Mouse (Mus musculus) natural killer cell, adult 2 months (primary cell): ENCODE measurements around the gene Galnt17.

Source experiments
- DNase-seq, 2 experiments: peaks; one replicate each; pipeline ENCODE4 v3.0.0; 2022; ENCODE audit warnings: low spot score in 2 of 2

Galnt17 gene

DNA sequence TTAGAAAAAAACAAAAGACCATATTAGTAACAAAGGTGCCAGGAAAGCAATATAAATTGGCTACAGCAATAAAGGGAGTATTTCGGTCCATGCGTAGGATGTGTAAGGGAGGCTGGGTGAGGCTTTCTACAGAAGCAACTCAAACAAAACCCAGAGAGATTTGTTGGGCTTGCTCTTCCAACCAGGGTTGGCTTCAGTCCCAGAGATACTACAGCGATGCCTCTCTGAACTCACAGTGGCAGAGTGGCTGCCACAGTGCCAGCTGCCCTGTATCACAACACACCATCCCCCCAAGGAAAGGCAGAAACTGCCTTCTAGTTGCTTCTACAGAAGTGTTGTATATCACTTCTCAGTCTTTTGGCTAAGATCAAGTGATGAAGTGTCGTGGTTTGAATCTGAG is 66.6 kb downstream of the Galnt17 start:
- DNase-seq = no peak

DNA sequence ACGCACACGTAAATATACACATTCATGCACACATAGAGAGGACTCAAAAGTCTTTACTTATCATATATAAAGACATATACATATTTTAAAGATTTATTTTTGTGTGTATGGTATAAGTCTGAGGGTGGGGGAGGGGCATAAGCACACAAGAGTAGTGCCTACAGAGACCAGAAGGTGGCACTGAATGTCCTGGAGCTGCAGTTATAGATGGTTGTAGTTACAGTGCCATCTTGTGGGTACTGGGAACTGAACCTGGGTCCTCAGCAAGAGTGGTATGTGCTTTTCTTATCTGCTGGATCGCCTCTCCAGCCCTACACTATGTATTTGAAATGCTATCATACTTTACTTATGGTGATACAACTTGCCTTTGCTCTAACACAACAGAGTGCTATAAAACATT is 68.5 kb downstream of the Galnt17 start:
- no peak for DNase-seq

DNA sequence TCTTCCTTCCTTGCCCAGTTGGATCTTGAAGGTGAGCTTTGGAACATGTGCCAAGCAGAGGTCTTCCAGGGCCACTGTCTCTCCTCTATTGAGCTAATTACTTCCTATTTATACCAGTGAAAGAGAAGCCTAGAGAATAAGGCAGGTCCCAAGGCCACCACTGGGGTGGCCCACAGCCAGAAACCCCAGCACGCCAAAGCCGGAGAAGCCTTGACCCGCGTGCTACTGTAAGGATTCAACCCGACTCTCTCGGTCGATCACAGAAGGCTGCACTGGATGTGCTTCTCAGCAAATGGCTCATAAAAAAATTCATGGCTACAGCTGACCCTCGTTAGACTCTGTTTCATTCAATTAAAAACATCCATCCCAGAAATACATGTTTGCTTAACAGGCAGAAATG is 71.4 kb downstream of the Galnt17 start:
- DNase-seq = no peak

DNA sequence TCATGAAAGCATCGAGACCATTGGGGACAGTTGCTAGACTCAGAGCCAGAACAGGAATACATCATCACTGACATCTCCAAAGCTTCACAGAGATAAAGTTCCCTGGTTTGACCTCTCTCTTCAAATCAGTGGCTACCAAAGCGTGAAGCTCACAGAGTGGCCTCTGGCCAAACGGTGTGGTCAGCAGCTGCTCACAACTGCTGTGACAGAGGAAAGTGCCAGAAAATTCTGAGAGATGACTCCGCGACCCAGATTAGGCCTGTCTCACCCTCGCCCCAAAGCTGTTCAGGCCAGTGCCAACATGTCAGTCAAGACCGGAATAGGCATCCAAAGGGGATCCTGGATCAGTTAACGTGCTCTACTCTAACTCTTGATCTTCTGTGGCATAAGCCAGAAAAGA is 74.5 kb downstream of the Galnt17 start:
- no peak for DNase-seq

DNA sequence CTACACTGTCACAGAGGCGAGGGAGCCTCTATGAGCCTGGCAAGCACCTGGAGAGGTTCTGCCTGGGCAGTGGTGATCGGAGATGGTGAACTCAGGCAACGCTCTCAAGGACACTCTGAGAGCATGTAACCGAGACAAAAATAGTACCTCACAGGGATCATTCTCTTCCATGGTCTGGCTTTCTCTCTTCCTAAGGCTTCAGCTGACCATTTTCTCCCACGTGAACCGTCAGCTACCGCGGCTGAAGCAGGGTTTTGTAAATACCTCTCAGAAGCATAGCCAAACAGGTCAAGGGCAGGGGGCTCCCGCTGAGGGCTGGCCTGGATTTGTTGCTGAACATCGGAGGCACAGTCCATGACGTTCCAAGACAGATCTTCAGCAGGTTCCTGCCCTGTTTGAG is 77.2 kb downstream of the Galnt17 start:
- DNase-seq = no peak

DNA sequence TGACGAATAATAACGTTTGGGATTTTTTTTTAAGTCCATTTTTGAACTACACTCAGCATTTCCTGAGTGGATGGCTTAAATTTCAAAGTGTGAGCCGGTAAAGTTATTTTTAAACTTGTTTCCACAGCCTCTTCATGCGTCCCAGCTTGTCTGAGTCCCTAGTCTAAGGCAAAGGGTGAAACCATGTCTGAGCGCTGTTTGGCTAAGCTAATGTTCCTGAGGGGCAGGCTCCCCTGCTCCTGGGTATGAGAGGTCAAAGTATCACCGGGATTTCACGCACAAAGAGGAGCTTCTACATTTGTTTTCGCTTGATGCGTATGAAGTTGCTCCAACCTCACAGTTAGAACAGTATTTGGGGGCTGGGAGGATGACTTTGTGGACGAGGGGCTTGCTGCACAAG is 78.6 kb downstream of the Galnt17 start:
- no peak for DNase-seq

DNA sequence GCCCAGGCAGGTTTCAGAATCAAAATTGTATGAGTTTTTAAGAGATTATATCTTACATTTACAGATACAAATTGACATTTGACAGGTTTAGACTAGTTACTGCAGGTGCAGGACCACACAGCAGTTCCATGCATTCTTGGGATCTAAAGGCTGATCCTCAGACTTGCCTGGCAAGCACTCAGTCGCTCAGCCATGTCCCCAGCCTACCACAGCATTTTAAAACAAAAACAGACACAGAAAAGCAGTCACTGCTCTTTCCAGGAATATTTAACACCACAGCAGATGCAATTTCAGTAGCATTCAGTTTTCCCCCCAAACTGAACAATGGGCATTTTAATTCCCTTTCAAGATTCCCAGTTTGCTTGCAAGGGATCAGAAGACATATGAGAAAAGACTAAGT is 84.9 kb downstream of the Galnt17 start:
- DNase-seq = no peak

DNA sequence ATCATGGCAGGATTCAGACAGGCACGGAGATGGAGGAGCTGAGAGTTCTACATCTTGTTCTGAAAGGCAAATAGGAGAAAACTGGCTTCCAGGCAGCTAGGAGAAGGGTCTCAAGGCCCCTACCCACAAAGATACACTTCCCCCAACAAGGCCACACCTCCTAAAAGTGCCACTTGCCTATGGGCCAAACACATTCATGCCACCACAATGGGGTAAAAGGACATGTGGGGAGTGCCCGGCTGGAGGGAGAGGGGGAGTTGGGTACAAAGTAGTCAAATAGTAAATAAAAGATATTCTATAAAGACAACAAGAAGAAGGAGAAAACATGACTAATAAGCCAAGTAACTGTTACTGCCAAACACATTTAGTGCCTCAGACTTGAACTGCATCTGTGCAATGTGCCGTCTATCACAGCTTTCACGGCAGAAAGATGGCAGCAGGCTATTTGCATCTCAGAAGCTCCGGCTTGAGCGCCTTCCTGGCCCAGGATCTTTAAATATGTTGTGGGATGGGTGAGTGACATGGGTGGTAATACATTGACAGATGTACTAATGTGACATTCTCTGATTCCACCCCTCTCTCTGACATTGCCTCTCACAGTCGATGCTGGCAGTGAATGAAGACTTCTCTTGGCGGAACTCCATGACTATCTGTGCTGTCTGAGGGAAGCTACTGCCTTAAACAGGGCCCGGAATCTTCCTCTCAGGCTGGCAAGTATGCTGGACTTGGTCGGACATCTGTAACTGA is 85.6 kb downstream of the Galnt17 start:
- no peak for DNase-seq

DNA sequence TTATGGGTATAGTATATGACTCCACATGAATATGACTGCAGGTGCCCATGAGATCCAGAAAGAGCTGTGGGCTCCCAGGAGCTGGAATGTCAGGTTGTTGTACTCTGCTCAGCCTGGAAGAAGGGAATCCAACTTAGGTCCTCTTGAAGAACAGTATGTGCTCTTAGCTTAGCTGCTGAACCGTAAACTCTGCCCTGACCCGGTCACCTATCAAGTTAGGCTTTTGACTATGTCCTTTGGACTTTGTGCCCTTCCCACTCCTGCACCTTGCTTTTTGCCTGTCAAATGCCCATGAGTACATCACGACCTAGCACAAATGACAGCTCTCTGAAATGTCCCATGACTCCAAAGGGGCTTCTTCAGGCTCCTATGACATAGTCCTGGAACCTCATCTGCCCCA is 90.1 kb downstream of the Galnt17 start:
- no peak for DNase-seq

DNA sequence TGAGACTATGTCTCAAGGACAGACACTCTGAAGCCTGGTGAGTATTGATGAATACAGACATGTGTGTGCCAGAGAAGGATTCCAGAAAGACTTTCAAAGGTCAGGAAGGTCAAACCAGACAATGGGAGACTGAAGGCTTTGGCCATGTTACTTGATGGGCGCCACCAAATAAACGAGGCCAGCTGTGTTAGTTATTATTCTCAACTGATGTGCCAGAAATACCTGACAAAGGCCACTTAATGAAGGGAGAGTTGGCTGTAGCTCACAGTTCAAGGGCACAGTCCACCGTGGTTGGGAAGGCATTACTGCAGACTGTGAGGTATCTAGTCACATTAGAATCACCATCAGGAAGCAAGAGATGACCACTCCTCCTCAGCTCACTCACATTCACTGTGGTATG is 96.7 kb downstream of the Galnt17 start:
- no peak for DNase-seq

DNA sequence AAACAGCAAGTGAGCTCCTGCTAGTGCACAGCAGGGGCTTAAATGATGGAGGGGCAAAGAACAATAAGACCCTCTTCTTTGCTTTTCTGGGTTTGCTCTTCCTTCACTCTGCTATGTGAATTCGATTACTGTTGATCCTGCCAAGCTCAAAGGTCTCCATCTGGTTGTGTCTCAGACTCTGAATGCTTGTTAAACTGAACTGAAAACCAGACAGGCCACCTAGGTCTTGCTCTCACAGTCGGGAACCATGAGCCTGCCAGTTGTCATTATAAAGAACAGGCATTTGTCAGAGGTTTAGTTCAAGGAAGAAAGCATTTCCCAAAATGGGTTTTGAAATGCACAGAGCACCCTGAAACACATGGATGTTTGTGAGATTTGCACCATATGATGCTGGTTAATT is 107.2 kb downstream of the Galnt17 start:
- DNase-seq = no peak

DNA sequence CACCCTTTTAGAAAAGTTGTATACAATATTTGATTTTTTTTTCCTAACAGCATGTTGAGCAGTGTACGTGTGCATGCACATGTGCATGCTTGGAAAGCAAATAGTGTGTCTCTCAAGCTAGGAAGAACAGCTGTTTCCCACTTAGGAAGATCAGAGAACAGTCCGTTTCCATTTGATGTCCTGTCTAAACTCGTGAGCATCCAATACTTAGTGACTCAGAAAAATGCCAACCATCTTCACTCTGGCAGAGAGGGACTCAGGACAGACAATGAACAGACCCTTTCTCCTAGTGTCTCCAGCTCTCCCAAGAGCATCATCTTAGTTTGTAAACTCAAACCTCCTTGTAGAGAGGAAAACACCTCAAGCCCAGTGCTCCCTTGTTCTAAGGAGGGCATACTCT is 116.0 kb downstream of the Galnt17 start:
- no peak for DNase-seq

DNA sequence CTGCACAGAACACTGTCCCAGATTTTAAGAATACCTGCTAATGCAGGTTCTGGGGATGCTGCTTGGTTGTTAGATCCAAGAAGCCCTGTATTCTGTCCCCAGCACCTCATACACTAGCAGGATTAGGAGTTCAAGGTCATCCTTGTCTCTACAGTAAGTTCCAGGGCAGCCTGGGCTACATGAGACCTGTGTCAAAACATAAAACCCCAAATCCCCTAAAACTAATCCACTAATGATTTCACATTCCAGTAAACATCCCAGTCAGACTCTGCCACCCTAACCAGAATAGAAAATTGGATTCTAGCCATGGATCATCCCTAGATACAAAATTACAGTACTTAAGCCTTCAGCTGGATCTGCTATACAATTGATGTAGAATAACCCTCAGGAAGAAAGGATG is 123.7 kb downstream of the Galnt17 start:
- DNase-seq = no peak

DNA sequence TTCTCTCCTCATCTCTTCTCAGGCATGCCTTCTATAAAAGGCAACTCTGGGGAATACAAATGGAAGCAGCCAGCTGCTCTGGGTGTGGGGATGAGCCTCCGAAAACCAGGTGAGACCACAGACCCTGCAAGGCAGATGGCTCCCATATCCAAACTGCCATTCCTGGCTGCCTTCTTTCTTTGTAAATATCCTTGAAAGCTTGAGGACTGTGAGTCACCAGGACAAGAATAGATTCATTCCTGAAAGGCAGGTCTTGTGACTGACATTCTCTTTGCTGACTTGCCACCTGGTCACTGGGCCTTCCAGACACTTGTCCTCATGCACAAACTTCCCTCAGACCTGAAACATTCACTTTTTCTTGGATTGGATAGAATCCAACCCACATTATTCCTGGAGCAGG is 127.1 kb downstream of the Galnt17 start:
- DNase-seq = no peak

DNA sequence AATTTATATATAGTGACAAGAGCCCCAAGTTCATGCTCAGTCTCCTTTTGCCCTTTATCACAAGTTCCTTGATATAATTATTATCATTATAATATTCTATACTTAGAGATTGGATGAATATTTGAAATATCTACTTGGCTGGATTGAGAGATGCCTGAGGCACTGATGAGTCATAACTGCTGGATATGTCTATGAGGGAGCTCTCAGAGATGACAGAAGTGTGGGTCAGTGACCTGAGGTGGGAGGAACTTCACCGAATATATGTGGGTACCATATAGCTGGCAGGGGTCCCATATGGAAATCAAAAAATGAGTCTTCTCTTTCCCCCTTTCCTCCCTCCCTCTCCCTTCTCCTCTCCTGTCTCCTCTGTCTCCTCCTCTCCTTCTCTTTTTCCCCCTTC is 127.5 kb downstream of the Galnt17 start:
- no peak for DNase-seq

DNA sequence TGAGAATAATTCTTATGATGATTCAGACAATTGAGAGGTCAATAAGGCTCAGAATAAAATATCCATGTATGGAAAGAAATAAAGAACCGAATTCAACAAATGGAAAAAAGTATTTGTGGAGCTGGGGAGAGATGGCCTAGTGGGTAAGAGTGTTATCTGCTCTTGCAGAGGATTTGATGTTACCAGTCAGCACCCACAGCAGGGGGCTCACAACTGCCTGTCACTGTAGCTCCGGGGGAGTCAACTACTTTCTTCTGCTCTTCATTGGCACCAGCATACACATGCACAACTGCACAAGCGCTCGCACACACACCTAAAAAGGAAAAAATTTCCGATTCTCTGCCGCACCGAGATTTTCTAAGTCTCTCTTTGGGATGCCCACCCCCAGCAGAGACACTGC is 130.4 kb downstream of the Galnt17 start:
- DNase-seq = no peak

DNA sequence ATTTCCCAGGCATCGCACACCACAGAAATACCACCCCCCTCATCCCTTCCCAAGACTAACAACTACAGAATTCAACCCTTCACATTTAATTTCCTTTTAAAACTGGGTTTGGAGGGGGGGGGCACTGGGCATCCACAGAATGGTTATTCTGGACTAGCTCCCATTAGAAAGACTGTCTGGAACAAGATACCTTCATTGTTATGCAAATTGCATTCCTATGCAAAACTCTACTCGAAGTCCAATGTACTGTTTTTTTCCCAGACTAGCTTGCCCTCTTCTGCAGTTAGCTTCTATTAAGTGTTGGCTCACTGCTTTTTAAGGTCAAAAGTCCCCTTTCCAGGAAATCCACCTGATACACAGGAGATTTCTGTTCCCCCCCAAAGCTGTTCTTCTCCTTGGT is 131.1 kb downstream of the Galnt17 start:
- no peak for DNase-seq

DNA sequence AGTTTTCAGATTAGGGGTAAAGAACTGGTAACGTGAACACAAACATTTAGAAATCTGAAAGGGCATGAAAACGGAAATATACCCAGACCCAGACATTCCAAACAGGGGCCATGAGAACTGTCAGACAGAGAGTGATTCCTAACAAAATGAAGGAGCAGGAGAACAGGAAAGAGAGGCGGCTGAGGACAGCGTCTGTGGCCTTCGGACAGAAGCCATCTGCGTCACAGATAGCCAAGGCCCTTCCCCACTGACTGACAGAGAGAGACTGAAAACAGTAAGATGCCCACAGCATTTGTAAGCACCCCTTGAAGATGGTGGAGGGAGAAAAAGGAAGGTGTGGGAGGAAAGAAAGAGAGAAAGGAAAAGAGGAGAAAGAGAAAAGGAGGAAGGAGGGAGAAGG is 139.1 kb downstream of the Galnt17 start:
- no peak for DNase-seq

DNA sequence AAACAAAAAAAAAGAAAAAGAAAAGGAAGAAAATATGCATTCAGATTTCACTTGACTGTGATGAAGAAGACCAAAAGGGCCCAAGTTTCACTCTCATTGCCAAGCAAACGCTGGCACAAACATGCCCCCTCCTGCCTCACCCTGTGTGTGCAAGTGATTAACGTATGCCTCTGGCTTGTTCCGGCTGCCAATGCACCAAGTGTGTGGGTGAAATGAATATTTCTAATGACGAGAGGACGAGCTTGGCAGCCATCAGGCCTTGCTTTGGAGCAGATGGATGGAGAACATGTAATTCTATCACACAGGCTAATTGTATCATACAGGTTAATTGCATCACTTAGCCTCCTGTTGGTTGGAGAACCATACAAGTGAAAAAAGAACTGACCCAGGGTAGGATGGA is 140.9 kb downstream of the Galnt17 start:
- no peak for DNase-seq

DNA sequence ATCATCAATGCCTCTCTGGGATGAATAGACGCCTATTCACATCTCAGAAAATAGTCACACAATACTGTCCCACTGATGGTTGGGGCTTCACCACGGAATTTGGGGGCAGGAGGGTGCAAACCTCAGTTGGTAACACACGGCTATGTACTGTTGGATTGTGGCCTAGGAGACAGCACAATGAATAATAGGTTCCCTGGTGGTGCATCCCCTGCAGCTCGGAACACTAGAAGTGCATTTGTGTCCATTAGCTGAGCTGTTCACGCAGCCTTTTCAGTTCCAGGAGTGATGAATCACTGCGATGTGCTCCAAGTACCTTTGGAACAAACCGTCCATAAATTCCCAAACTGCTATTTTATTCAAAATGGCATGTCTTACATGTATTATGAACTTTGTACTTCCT is 142.6 kb downstream of the Galnt17 start:
- DNase-seq = no peak

DNA sequence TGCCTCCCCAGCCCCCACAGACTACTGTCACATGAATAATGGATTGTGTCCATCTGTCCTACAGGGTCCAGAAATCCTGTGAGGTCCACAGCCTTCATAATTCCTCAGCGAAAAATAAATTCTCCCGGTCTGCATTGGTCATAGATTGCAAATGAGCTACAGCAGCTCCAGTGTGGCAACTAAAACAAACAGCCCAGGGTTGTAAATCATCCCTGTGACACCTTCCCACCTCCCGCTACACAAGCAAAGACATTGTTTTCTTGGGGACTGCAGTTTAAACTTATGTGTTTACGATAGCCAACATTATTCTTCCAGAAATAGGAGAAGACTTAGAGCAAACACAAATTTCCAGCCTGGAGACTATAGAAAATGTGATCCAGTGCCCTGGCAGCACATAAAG is 150.4 kb downstream of the Galnt17 start:
- DNase-seq = no peak

DNA sequence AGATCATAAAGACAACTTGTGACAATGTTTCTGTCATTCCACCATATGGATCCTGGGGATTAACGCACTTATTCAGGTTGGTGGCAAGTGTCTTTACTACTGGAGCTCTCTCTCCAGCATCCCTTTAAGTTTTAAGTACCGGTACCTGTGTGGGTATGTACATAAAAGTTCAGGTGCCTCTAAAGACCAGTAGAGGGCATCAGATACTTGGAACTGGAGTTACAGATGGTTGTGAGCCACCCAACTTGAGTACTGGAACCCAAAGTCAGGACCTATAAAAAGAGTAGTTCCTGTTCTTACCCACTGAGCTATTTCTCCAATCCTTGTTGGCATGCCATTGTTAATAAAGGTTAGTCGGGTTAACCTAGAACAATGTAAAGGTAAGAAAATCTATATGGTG is 152.0 kb downstream of the Galnt17 start:
- DNase-seq = no peak

DNA sequence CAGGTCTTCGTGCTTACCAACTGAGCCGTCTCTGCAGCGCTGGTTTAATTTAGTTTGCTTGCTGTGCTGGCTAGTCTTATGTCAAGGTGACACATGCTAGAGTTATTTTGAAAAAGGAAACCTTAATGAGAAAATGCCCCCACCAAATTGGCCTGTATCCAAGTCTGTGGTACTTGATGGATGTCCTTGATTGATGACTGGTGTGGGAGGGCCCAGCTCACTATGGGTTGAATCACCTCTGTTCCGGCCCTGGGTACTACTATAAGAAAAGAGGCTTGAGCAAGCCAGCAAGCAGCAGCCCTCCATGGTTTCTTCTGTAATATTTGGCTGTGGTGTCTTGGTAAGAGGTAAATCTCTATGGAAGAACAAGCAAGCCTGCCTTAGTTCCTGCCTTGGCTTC is 165.7 kb downstream of the Galnt17 start:
- no peak for DNase-seq

DNA sequence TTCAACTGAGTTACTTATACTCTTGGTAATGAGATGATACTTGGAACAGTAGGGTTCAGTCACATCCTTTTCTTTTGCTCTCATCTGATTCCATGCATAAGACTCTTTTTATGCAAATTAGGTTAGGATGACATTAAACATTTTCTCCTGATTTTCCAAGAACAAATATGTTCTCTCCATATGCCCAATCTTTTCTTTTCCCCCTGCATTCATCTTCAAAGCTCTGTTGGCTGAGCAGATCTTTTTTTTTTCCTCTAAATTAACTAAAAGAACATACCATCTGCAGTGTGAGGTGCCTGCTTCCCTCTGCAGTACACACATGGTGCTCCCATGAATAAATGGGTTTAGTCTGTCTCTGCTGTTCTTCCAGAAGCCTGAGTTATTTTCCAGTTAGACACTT is 173.5 kb downstream of the Galnt17 start:
- no peak for DNase-seq
